12 mouse cellular contexts compared by ENCODE assay signal in the genomic region with DNA sequence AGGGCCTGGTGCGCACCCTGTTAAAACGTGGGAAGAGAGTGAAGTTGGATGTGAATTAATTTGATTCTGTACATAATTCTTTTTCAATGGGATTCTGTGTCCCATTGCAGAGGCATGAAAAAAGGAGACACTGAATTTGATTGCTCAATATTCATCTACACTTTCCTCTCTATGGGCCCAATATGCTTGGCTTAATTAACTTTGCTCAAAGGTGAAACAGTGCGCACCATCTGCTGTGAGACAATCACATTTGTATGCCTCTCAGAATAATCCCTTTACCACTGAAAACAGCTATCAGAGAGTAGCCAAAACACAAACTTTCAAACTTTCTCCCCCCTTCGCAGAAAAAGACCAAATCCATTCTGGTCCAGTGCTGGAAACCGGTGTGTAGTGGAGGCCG.
"Had no signal": no experiment of that assay in that cellular context is flagged by ENCODE, and none has a peak within 500 bp of the region (broad histone marks: within the 10 kb centered on the region; RNA-seq: fewer than 3 reads in every experiment).

No protein-coding gene starts in this region.

- H3K9me3 ChIP-seq: kidney, embryonic 15.5 days; limb, embryonic 10.5 days; liver, embryonic 15.5 days; stomach, embryonic 15.5 days had no signal

- H3K9ac ChIP-seq: kidney, embryonic 15.5 days; liver, embryonic 15.5 days; stomach, embryonic 15.5 days had no signal

- H3K27ac ChIP-seq: kidney, embryonic 15.5 days; limb, embryonic 10.5 days; liver, embryonic 15.5 days; stomach, embryonic 15.5 days had no signal

- H3K4me1 ChIP-seq: liver, embryonic 15.5 days; stomach, embryonic 15.5 days had no signal

- H3K4me2 ChIP-seq: kidney, embryonic 15.5 days; liver, embryonic 11.5 days; liver, embryonic 15.5 days; stomach, embryonic 15.5 days had no signal

- ATAC-seq: lung, postnatal 0 days had no signal

- H3K27me3 ChIP-seq: kidney, embryonic 15.5 days; liver, embryonic 15.5 days; stomach, embryonic 15.5 days had no signal

- H3K4me3 ChIP-seq: kidney, embryonic 15.5 days; limb, embryonic 10.5 days; liver, embryonic 15.5 days; stomach, embryonic 15.5 days had no signal

- DNase-seq: kidney, adult 18-20 months; kidney, postnatal 14 days; lung, adult 2 months; lung, postnatal 36 days; right cerebral cortex, postnatal 14 days; thymus, postnatal 36 days had no signal

- H3K36me3 ChIP-seq: kidney, embryonic 15.5 days; limb, embryonic 10.5 days; liver, embryonic 15.5 days; stomach, embryonic 15.5 days had no signal
